Comparison of ENCODE assay signal across 32 mouse cellular contexts in the genomic region with DNA sequence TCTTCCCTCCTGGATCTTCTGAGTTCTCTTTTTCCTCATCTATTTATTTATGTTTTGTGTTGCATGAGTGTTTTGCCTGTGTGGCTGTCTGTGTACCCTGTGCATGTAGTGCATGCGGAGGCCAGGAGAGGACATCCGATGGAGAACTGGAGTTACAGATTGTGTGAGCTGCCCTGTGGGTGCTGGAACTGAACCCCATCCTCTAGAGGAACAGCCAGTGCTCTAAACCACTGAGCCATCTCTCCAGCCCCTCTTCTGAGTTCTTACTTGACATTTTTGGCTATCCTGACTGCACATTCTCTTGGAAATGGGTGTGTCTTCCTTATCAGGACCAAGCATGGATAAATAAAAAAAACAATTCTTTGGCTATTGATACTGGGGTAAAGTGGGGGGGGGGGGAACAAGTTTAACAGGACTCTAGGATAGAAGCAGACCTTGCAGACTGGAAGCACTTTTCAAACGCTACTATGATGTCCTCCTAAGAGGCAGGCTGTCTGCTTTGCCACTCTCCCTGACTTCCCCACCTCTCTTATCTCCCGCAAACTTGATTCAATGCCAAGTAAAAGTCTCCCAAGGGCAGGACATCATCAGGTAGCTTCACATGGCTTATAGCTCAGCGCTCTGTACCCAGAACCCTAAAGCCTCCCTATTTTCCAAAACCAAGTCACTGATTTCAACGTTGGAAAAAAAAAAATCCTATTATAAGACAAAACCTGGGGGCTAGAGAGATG. TPM values are rescaled to one million over a fixed set of nuclear protein-coding genes. Genes with fewer than 3 reads are reported as not detected.
DNase-seq lines count a peak whose midpoint lies in the region; ATAC-seq and TF ChIP-seq lines count a peak whose summit lies in the region.
"Had no signal": no experiment of that assay in that cellular context is flagged by ENCODE, and none has a peak within 500 bp of the region (broad histone marks: within the 10 kb centered on the region; RNA-seq: fewer than 3 reads in every experiment).

No protein-coding gene starts in this region.

- H3K27ac ChIP-seq in liver, embryonic 12.5 days: no peak overlapping the region
- H3K27ac ChIP-seq in liver, postnatal 0 days (ENCODE audit: low read depth): no peak overlapping the region
- H3K27ac ChIP-seq in liver, embryonic 14.5 days: no peak overlapping the region
- no peak overlapping the region for H3K27ac ChIP-seq in stomach, postnatal 0 days (replicated peaks)
- H3K27ac ChIP-seq: embryonic facial prominence, embryonic 12.5 days; embryonic facial prominence, embryonic 15.5 days; gastrocnemius, adult 2 months; heart, embryonic 10.5 days; heart, embryonic 13.5 days; hindbrain, embryonic 14.5 days; hindbrain, postnatal 0 days had no signal

- TF ChIP-seq CTCF in liver, postnatal 0 days (IDR thresholded peaks at IDR 0.05; ENCODE audit: low read depth): no peak
- TF ChIP-seq CTCF in liver, embryonic 14.5 days (IDR thresholded peaks at IDR 0.05; ENCODE audit: low read depth): no peak
- TF ChIP-seq CTCF in stomach, postnatal 0 days (IDR thresholded peaks at IDR 0.05; ENCODE audit: low read depth): no peak

- DNase-seq in liver, postnatal 0 days: no peak
- peak; percentile 16 for DNase-seq in c-Kit-positive CD71-positive TER-119-negative erythroid progenitor cells, embryonic 14.5 days (ENCODE audit: low read depth)
- DNase-seq in liver, embryonic 14.5 days (ENCODE audit: low read depth in 3 of 3, low spot score in 3 of 3): no peak
- DNase-seq in stomach, postnatal 0 days (ENCODE audit: low spot score): no peak
- DNase-seq in yolk sac, embryonic 10.5 days (ENCODE audit: low spot score): no peak
- no peak for DNase-seq in embryo, embryonic 11 days
- DNase-seq in lung, postnatal 25 days (ENCODE audit: low spot score): no peak
- DNase-seq: adrenal gland, adult 2 months; adrenal gland, postnatal 14 days; cerebellum, adult 11-12 months; cerebellum, adult 8-10 months; cerebellum, postnatal 10 days; cerebellum, postnatal 36 days; forebrain, postnatal 0 days; gastrocnemius, adult 2 months; gastrocnemius, postnatal 14 days; heart, adult 18-20 months; heart, postnatal 14 days; heart, postnatal 4 days had no signal

- H3K9ac ChIP-seq in liver, embryonic 12.5 days: no peak overlapping the region
- no peak overlapping the region for H3K9ac ChIP-seq in liver, postnatal 0 days (replicated peaks)
- H3K9ac ChIP-seq in liver, embryonic 14.5 days (replicated peaks): no peak overlapping the region
- no peak overlapping the region for H3K9ac ChIP-seq in stomach, postnatal 0 days (ENCODE audit: low read length)
- H3K9ac ChIP-seq: embryonic facial prominence, embryonic 12.5 days; embryonic facial prominence, embryonic 15.5 days; forebrain, postnatal 0 days; heart, embryonic 13.5 days; hindbrain, embryonic 14.5 days had no signal

- H3K4me2 ChIP-seq in liver, embryonic 12.5 days: 0 out of 2 replicates have a peak overlapping the region, but pooled peaks have one; percentile 17
- no peak overlapping the region for H3K4me2 ChIP-seq in liver, postnatal 0 days (ENCODE audit: low read depth, low read length)
- no peak overlapping the region for H3K4me2 ChIP-seq in liver, embryonic 14.5 days (ENCODE audit: low read depth)
- H3K4me2 ChIP-seq in stomach, postnatal 0 days (replicated peaks; ENCODE audit: low read depth): no peak overlapping the region
- H3K4me2 ChIP-seq: embryonic facial prominence, embryonic 12.5 days; embryonic facial prominence, embryonic 15.5 days; heart, embryonic 13.5 days; hindbrain, embryonic 14.5 days had no signal

- H3K4me1 ChIP-seq in liver, embryonic 12.5 days: peaks cover 15% of the 10 kb centered on the region
- peaks cover 3% of the 10 kb centered on the region for H3K4me1 ChIP-seq in liver, postnatal 0 days (ENCODE audit: insufficient read depth)
- H3K4me1 ChIP-seq in liver, embryonic 14.5 days (replicated peaks; ENCODE audit: control insufficient read depth in 2 of 2, insufficient read depth in 2 of 2, low read length in 1 of 2): peaks cover 0 to 11% of the 10 kb centered on the region in 2 experiments; a peak in 3 of 4 replicates
- no peaks in the 10 kb centered on the region for H3K4me1 ChIP-seq in stomach, postnatal 0 days (replicated peaks; ENCODE audit: control insufficient read depth, insufficient read depth)
- H3K4me1 ChIP-seq: embryonic facial prominence, embryonic 12.5 days; embryonic facial prominence, embryonic 15.5 days had no signal

- no peaks in the 10 kb centered on the region for H3K36me3 ChIP-seq in liver, embryonic 12.5 days
- peaks cover 3% of the 10 kb centered on the region; the same call in 1 of the 2 replicates for H3K36me3 ChIP-seq in liver, postnatal 0 days (replicated peaks; ENCODE audit: insufficient read depth, low read length)
- H3K36me3 ChIP-seq in liver, embryonic 14.5 days (replicated peaks; ENCODE audit: control insufficient read depth, insufficient read depth, low read depth): no peaks in the 10 kb centered on the region
- H3K36me3 ChIP-seq in stomach, postnatal 0 days (ENCODE audit: control insufficient read depth, insufficient read depth, low read length): no peaks in the 10 kb centered on the region
- H3K36me3 ChIP-seq: embryonic facial prominence, embryonic 12.5 days; embryonic facial prominence, embryonic 15.5 days; heart, embryonic 10.5 days; heart, embryonic 13.5 days had no signal

- H3K27me3 ChIP-seq in liver, embryonic 12.5 days (replicated peaks): 0 out of 2 replicates have a peak, but pooled peaks cover 4% of the 10 kb centered on the region
- no peaks in the 10 kb centered on the region for H3K27me3 ChIP-seq in liver, postnatal 0 days (ENCODE audit: insufficient read depth, low read length)
- no peaks in the 10 kb centered on the region for H3K27me3 ChIP-seq in liver, embryonic 14.5 days (ENCODE audit: control insufficient read depth, insufficient read depth, low read length)
- H3K27me3 ChIP-seq in stomach, postnatal 0 days (ENCODE audit: control insufficient read depth, insufficient read depth, low read length): no peaks in the 10 kb centered on the region
- H3K27me3 ChIP-seq: embryonic facial prominence, embryonic 12.5 days; embryonic facial prominence, embryonic 15.5 days had no signal

- TF ChIP-seq EP300 in liver, postnatal 0 days (IDR thresholded peaks at IDR 0.05; ENCODE audit: low read depth): no peak
- TF ChIP-seq EP300 in liver, embryonic 14.5 days (IDR thresholded peaks at IDR 0.05; ENCODE audit: low read depth): no peak
- TF ChIP-seq EP300 in stomach, postnatal 0 days (optimal IDR thresholded peaks at IDR 0.05): no peak

- no peak overlapping the region for H3K4me3 ChIP-seq in liver, embryonic 12.5 days
- H3K4me3 ChIP-seq in liver, postnatal 0 days (ENCODE audit: low read depth, low read length): no peak overlapping the region
- no peak overlapping the region for H3K4me3 ChIP-seq in liver, embryonic 14.5 days (ENCODE audit: insufficient read depth in 1 of 2, low read depth in 2 of 2, low read length in 2 of 2)
- H3K4me3 ChIP-seq in stomach, postnatal 0 days (ENCODE audit: low read depth, low read length): no peak overlapping the region
- H3K4me3 ChIP-seq: embryonic facial prominence, embryonic 12.5 days; embryonic facial prominence, embryonic 15.5 days; gastrocnemius, adult 2 months; heart, embryonic 10.5 days; heart, embryonic 13.5 days had no signal

- 56% methylated on average over 6 of the region's 6 CpGs for WGBS in liver, embryonic 12.5 days (ENCODE audit: insufficient replicate concordance)
- WGBS in liver, postnatal 0 days (ENCODE audit: insufficient replicate concordance): 64% methylated on average over 6 of the region's 6 CpGs
- 52% methylated on average over 6 of the region's 6 CpGs for WGBS in liver, embryonic 14.5 days (ENCODE audit: insufficient replicate concordance)
- 61% methylated on average over 6 of the region's 6 CpGs for WGBS in stomach, postnatal 0 days

- H3K9me3 ChIP-seq in liver, embryonic 12.5 days (replicated peaks): no peaks in the 10 kb centered on the region
- H3K9me3 ChIP-seq in liver, postnatal 0 days (ENCODE audit: low read length): no peaks in the 10 kb centered on the region
- no peaks in the 10 kb centered on the region for H3K9me3 ChIP-seq in liver, embryonic 14.5 days (ENCODE audit: control insufficient read depth, low read length)
- no peaks in the 10 kb centered on the region for H3K9me3 ChIP-seq in stomach, postnatal 0 days (ENCODE audit: control insufficient read depth, low read length)
- H3K9me3 ChIP-seq: embryonic facial prominence, embryonic 12.5 days; embryonic facial prominence, embryonic 15.5 days; heart, embryonic 10.5 days; heart, embryonic 13.5 days had no signal

- ATAC-seq in liver, embryonic 12.5 days: no peak
- ATAC-seq in liver, postnatal 0 days: no peak
- ATAC-seq in liver, embryonic 14.5 days (ENCODE audit: insufficient read depth): peak; percentile 28; the same call in 1 of the 2 replicates
- ATAC-seq in stomach, postnatal 0 days (ENCODE audit: low FRiP score, low TSS enrichment): peak; percentile 17; the same call in 1 of the 2 replicates
- ATAC-seq: forebrain, embryonic 14.5 days; forebrain, postnatal 0 days; hindbrain, postnatal 0 days had no signal

RNA-seq across cellular contexts. Expression of gene Nipal1, which starts 13.6 kb away (rescaled TPM):
- polyA plus RNA-seq in liver, embryonic 12.5 days (2016; fragmentation: Nextera tagmentation; extraction: Ambion mirVana): 1.2 and 2.6 TPM in 2 replicates
- 75.3 and 76.1 TPM in 2 replicates for polyA plus RNA-seq in liver, postnatal 0 days (2015; fragmentation: Nextera tagmentation; extraction: Ambion mirVana)
- 1.2 and 1.7 TPM in 2 replicates for polyA plus RNA-seq in liver, embryonic 14.5 days (2012; rRNA removed)
- polyA plus RNA-seq in liver, embryonic 14.5 days (2014; fragmentation: Nextera tagmentation; extraction: Ambion mirVana): 8.9 and 10.0 TPM in 2 replicates
- polyA plus RNA-seq in stomach, postnatal 0 days (2015; fragmentation: Nextera tagmentation; extraction: Ambion mirVana): 64.5 and 64.7 TPM in 2 replicates

RNA-seq across cellular contexts. Expression of gene Cnga1, which starts 17.1 kb away (rescaled TPM):
- polyA plus RNA-seq in liver, embryonic 12.5 days (2016; fragmentation: Nextera tagmentation; extraction: Ambion mirVana): not detected in 2 replicates
- polyA plus RNA-seq in liver, postnatal 0 days (2015; fragmentation: Nextera tagmentation; extraction: Ambion mirVana): not detected in 2 replicates
- not detected in 2 replicates for polyA plus RNA-seq in liver, embryonic 14.5 days (2012; rRNA removed)
- polyA plus RNA-seq in liver, embryonic 14.5 days (2014; fragmentation: Nextera tagmentation; extraction: Ambion mirVana): not detected in 2 replicates
- polyA plus RNA-seq in stomach, postnatal 0 days (2015; fragmentation: Nextera tagmentation; extraction: Ambion mirVana): 0.06 TPM in 1 of 2 replicates, not detected in the other
- polyA plus RNA-seq: adrenal gland, adult 2 months; C2C12; embryonic facial prominence, embryonic 12.5 days; embryonic facial prominence, embryonic 15.5 days; forebrain, embryonic 11.5 days; forebrain, embryonic 14.5 days; forebrain, postnatal 0 days; frontal cortex, adult 2 months; heart, embryonic 10.5 days; heart, embryonic 13.5 days; heart, embryonic 16.5 days; hindbrain, embryonic 11.5 days; hindbrain, embryonic 14.5 days; hindbrain, postnatal 0 days had no signal

Comparison
In these comparisons a context has a peak if more than half of its experiments do, and no peak if none do; other contexts are left out.
1. ATAC-seq: peak in liver, embryonic 14.5 days (single experiment) and stomach, postnatal 0 days (single experiment); none in liver, embryonic 12.5 days (single experiment) and liver, postnatal 0 days (single experiment).